Mouse (Mus musculus): ENCODE data around the gene Tspan6. TPM values are rescaled to one million over a fixed set of nuclear protein-coding genes. Genes with fewer than 3 reads are reported as not detected.

Gene Tspan6
- polyA plus RNA-seq, 1 experiment from 2014 or later: 288 TPM

GRCm38 (mm10) chrX:133911397-133912103 is 13.3 kb upstream of the Tspan6 start:
- WGBS: 38% methylated on average over 10 of the region's 10 CpGs
- Histone ChIP-seq H3K9me3 (ENCODE audit: control insufficient read depth, low read length) (no peaks in the 10 kb centered on the region), H3K4me1 (ENCODE audit: control insufficient read depth, insufficient read depth, low read depth, low read length) (no peaks in the 10 kb centered on the region), H3K4me2 (ENCODE audit: low read length) (no peak overlapping the region), H3K27ac (ENCODE audit: low read depth, low read length) (no peak overlapping the region), H3K4me3 (ENCODE audit: low read length) (no peak overlapping the region), H3K27me3 (replicated peaks; ENCODE audit: control insufficient read depth, insufficient read depth, low read length) (no peaks in the 10 kb centered on the region), H3K36me3 (ENCODE audit: control insufficient read depth, insufficient read depth, low read length) (no peaks in the 10 kb centered on the region), H3K9ac (ENCODE audit: low read depth, low read length) (no peak overlapping the region)
- no peak for ATAC-seq

- no peak within 1 kb of the TSS for H3K4me2 ChIP-seq (ENCODE audit: low read length)
- H3K27ac ChIP-seq (ENCODE audit: low read depth, low read length): no peak within 1 kb of the TSS
- no peaks in the 10 kb centered on the region for H3K4me1 ChIP-seq (ENCODE audit: control insufficient read depth, insufficient read depth, low read depth, low read length)
- H3K9ac ChIP-seq (ENCODE audit: low read depth, low read length): no peak within 1 kb of the TSS
- ATAC-seq: no peak
- H3K27me3 ChIP-seq (replicated peaks; ENCODE audit: control insufficient read depth, insufficient read depth, low read length): no peaks in the 10 kb centered on the region
- no peaks in the 10 kb centered on the region for H3K36me3 ChIP-seq (ENCODE audit: control insufficient read depth, insufficient read depth, low read length)
- no peak within 1 kb of the TSS for H3K4me3 ChIP-seq (ENCODE audit: low read length)
- no peaks in the 10 kb centered on the region for H3K9me3 ChIP-seq (ENCODE audit: control insufficient read depth, low read length)
- WGBS: 50% methylated on average over 3 of the region's 3 CpGs
These were observed 10.0 kb upstream of the Tspan6 start, which contains the start of gene Srpx2 for GRCm38 (mm10) chrX:133908261-133908660. Gene Srpx2, plus strand, starts transcription at chrX:133908426.

GRCm38 (mm10) chrX:133888111-133888510 is 10.1 kb downstream of the Tspan6 start:
- no peak overlapping the region for H3K27ac ChIP-seq (ENCODE audit: low read depth, low read length)
- no peaks in the 10 kb centered on the region for H3K9me3 ChIP-seq (ENCODE audit: control insufficient read depth, low read length)
- no peaks in the 10 kb centered on the region for H3K4me1 ChIP-seq (ENCODE audit: control insufficient read depth, insufficient read depth, low read depth, low read length)
- no peak for ATAC-seq
- 91% methylated on average over 5 of the region's 5 CpGs for WGBS
- H3K36me3 ChIP-seq (ENCODE audit: control insufficient read depth, insufficient read depth, low read length): no peaks in the 10 kb centered on the region
- no peaks in the 10 kb centered on the region for H3K27me3 ChIP-seq (replicated peaks; ENCODE audit: control insufficient read depth, insufficient read depth, low read length)
- H3K9ac ChIP-seq (ENCODE audit: low read depth, low read length): no peak overlapping the region
- H3K4me3 ChIP-seq (ENCODE audit: low read length): no peak overlapping the region
- H3K4me2 ChIP-seq (ENCODE audit: low read length): no peak overlapping the region

GRCm38 (mm10) chrX:133887308-133887707 is 10.9 kb downstream of the Tspan6 start:
- Histone ChIP-seq H3K9me3 (ENCODE audit: control insufficient read depth, low read length) (no peaks in the 10 kb centered on the region), H3K4me3 (ENCODE audit: low read length) (no peak overlapping the region), H3K9ac (ENCODE audit: low read depth, low read length) (no peak overlapping the region), H3K4me2 (ENCODE audit: low read length) (no peak overlapping the region), H3K36me3 (ENCODE audit: control insufficient read depth, insufficient read depth, low read length) (no peaks in the 10 kb centered on the region), H3K4me1 (ENCODE audit: control insufficient read depth, insufficient read depth, low read depth, low read length) (no peaks in the 10 kb centered on the region), H3K27ac (ENCODE audit: low read depth, low read length) (no peak overlapping the region), H3K27me3 (replicated peaks; ENCODE audit: control insufficient read depth, insufficient read depth, low read length) (no peaks in the 10 kb centered on the region)
- WGBS: 90% methylated on average over 3 of the region's 3 CpGs
- ATAC-seq: no peak

- no peaks in the 10 kb centered on the region for H3K9me3 ChIP-seq (ENCODE audit: control insufficient read depth, low read length)
- H3K4me2 ChIP-seq (ENCODE audit: low read length): no peak overlapping the region
- no peaks in the 10 kb centered on the region for H3K36me3 ChIP-seq (ENCODE audit: control insufficient read depth, insufficient read depth, low read length)
- H3K9ac ChIP-seq (ENCODE audit: low read depth, low read length): no peak overlapping the region
- H3K27me3 ChIP-seq (replicated peaks; ENCODE audit: control insufficient read depth, insufficient read depth, low read length): no peaks in the 10 kb centered on the region
- H3K27ac ChIP-seq (ENCODE audit: low read depth, low read length): no peak overlapping the region
- H3K4me3 ChIP-seq (ENCODE audit: low read length): no peak overlapping the region
- 91% methylated on average over 6 of the region's 6 CpGs for WGBS
- no peak for ATAC-seq
- no peaks in the 10 kb centered on the region for H3K4me1 ChIP-seq (ENCODE audit: control insufficient read depth, insufficient read depth, low read depth, low read length)
These were observed 28.5 kb downstream of the Tspan6 start for GRCm38 (mm10) chrX:133869743-133870142.

GRCm38 (mm10) chrX:133853637-133854036 is 44.6 kb downstream of the Tspan6 start:
- ATAC-seq: no peak
- no peak overlapping the region for H3K4me3 ChIP-seq (ENCODE audit: low read length)
- H3K4me1 ChIP-seq (ENCODE audit: control insufficient read depth, insufficient read depth, low read depth, low read length): no peaks in the 10 kb centered on the region
- H3K36me3 ChIP-seq (ENCODE audit: control insufficient read depth, insufficient read depth, low read length): no peaks in the 10 kb centered on the region
- no peaks in the 10 kb centered on the region for H3K9me3 ChIP-seq (ENCODE audit: control insufficient read depth, low read length)
- H3K9ac ChIP-seq (ENCODE audit: low read depth, low read length): no peak overlapping the region
- no peak overlapping the region for H3K27ac ChIP-seq (ENCODE audit: low read depth, low read length)
- no peak overlapping the region for H3K4me2 ChIP-seq (ENCODE audit: low read length)
- no peaks in the 10 kb centered on the region for H3K27me3 ChIP-seq (replicated peaks; ENCODE audit: control insufficient read depth, insufficient read depth, low read length)
- WGBS: 95% methylated on average over 4 of the region's 4 CpGs

- no peak within 1 kb of the TSS for H3K4me3 ChIP-seq (ENCODE audit: low read length)
- no peak within 1 kb of the TSS for H3K9ac ChIP-seq (ENCODE audit: low read depth, low read length)
- ATAC-seq: no peak
- H3K4me1 ChIP-seq (ENCODE audit: control insufficient read depth, insufficient read depth, low read depth, low read length): no peaks in the 10 kb centered on the region
- H3K27me3 ChIP-seq (replicated peaks; ENCODE audit: control insufficient read depth, insufficient read depth, low read length): no peaks in the 10 kb centered on the region
- H3K9me3 ChIP-seq (ENCODE audit: control insufficient read depth, low read length): no peaks in the 10 kb centered on the region
- no peaks in the 10 kb centered on the region for H3K36me3 ChIP-seq (ENCODE audit: control insufficient read depth, insufficient read depth, low read length)
- H3K27ac ChIP-seq (ENCODE audit: low read depth, low read length): no peak within 1 kb of the TSS
- WGBS: 83% methylated on average over 5 of the region's 5 CpGs
- no peak within 1 kb of the TSS for H3K4me2 ChIP-seq (ENCODE audit: low read length)
These were observed 47.5 kb downstream of the Tspan6 start, which contains the start of gene Tnmd for GRCm38 (mm10) chrX:133850680-133851079. Gene Tnmd, plus strand, starts transcription at chrX:133850980.

Other genes starting within 250 kb of the Tspan6 start
- 14.6 and 18.8 TPM in 2 replicates for gene Pcdh19, start 209.4 kb downstream of the Tspan6 start, polyA plus RNA-seq (2015; fragmentation: Nextera tagmentation; extraction: Ambion mirVana)
- 0.66 and 19.2 TPM in 2 replicates for gene Tnmd, start 47.4 kb downstream of the Tspan6 start, polyA plus RNA-seq (2015; fragmentation: Nextera tagmentation; extraction: Ambion mirVana)
- 1.2 and 1.7 TPM in 2 replicates for gene Srpx2, start 10.0 kb upstream of the Tspan6 start, polyA plus RNA-seq (2015; fragmentation: Nextera tagmentation; extraction: Ambion mirVana)
- 0.99 and 1.0 TPM in 2 replicates for gene Sytl4, start 83.4 kb upstream of the Tspan6 start, polyA plus RNA-seq (2015; fragmentation: Nextera tagmentation; extraction: Ambion mirVana)
- gene Cstf2, start 160.8 kb upstream of the Tspan6 start, polyA plus RNA-seq (2015; fragmentation: Nextera tagmentation; extraction: Ambion mirVana): 65.9 and 68.2 TPM in 2 replicates

All from hindbrain, embryonic 16.5 days (tissue).